Mouse (Mus musculus): Measurements from ENCODE around the gene Inhba.

DNA sequence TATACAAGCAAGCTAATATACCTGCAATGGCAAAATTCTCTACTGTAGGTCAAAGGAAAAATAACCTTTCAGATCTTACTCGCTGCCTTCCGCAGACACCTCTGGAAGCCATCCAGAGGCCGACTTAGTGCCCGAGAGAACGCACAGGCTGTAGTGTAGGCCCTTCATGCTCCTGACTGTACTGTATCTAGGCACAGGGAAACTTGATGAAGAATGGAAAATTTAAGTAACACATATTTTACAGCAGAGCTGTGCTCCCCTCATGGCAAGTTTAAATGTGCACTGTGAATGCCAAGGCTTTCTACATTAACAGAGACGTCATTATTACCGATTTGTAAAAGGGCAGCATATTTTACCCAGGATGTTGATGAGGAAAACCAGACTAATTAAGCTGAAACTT is 10.2 kb downstream of the Inhba start:
- TF ChIP-seq CTCF (IDR thresholded peaks at IDR 0.05; ENCODE audit: borderline replicate concordance, extremely low read depth, insufficient read depth, insufficient read length) = no peak
- no peak for TF ChIP-seq POLR2A (IDR thresholded peaks at IDR 0.05; ENCODE audit: borderline replicate concordance, extremely low read depth, insufficient read depth, insufficient read length, poor library complexity, severe bottlenecking)

All from brain, embryonic 14.5 days (tissue).